Mouse (Mus musculus): ENCODE measurements around the gene Tubb2b.

DNA sequence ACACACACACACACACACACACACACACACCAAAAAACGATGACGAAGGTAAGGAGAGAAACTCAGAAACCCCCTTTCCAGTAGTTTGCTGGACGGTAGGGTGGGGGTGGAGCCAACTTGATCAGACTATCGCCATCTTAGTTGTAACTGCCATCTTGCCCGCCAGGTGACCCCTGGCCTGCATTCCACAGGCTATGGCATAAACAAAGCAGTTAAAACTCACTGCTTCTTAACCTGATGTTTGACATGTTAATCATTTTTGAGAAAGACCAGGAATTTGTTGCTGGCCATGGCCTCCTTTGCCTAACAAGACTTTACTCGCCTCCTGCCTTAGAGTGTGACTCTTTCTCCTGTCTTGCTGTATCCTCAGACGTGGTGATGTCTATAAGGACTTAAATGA, 22.4 kb upstream of the Tubb2b start:
- TF ChIP-seq CTCF (IDR thresholded peaks at IDR 0.05; ENCODE audit: low read depth, low read length) (no peak), POLR2A (IDR thresholded peaks at IDR 0.05; ENCODE audit: extremely low read depth, insufficient read depth, low read length) (no peak)

All from liver, adult 2 months (tissue).